Mouse (Mus musculus): ENCODE results near the gene Dlg4. TPM values are rescaled to one million over a fixed set of nuclear protein-coding genes. Genes with fewer than 3 reads are reported as not detected.

The Dlg4 gene
- total and polyA plus RNA-seq, 3 experiments: 6.8 to 15.3 (median 7.3) TPM

DNA sequence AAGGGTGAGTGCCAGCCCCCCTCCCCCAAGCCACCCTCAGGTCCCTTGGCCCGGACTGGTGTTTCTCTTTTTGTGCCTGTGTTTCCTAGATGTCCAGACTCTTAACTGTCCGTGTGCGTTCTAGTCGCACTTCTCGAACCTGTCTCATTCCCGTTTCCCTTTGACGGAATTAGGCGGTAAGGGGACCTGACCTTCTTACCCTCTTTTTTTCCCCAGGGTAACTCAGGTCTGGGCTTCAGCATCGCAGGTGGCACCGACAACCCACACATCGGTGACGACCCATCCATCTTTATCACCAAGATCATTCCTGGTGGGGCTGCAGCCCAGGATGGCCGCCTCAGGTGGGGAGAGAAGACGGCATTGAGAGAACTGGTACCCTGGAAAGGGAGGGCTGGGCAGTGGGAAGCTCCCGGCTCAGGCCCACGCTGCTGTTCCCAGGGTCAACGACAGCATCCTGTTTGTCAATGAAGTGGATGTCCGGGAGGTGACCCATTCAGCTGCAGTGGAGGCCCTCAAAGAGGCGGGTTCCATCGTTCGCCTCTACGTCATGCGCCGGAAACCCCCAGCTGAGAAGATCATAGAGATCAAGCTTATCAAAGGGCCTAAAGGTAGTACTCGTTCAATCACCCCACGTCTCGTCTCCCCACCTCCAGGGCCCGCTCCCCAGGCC lies 14.0 kb downstream of the Dlg4 start:
- Histone ChIP-seq H3K4me3 (replicated peaks in 1 of 3; ENCODE audit: low read depth in 2 of 3, low read length in 2 of 3, poor library complexity in 1 of 3) (peak overlapping the region in 1 of 3 experiments; percentile 56), H3K27me3 (replicated peaks) (peaks cover 3% of the 10 kb centered on the region), H3K79me2 (replicated peaks; ENCODE audit: control insufficient read depth, extremely low read depth, insufficient read depth, poor library complexity, severe bottlenecking) (no peaks in the 10 kb centered on the region), H3K9me3 (replicated peaks; ENCODE audit: low read length) (no peaks in the 10 kb centered on the region), H3K4me2 (ENCODE audit: insufficient read depth, low read depth, poor library complexity, severe bottlenecking) (peak overlapping the region; percentile 53), H3K9ac (ENCODE audit: insufficient read depth, low read depth) (peak overlapping the region; percentile 21; the same call in 1 of the 2 replicates), H3K4me1 (ENCODE audit: control insufficient read depth in 1 of 2, insufficient read depth in 2 of 2) (peaks cover 19 to 32% of the 10 kb centered on the region in 2 experiments), H3K36me3 (replicated peaks in 1 of 2; ENCODE audit: control insufficient read depth in 1 of 2, insufficient read depth in 1 of 2, low read length in 1 of 2) (peaks cover 11 to 24% of the 10 kb centered on the region in 2 experiments), H3K27ac (ENCODE audit: insufficient read depth, low read depth) (no peak overlapping the region)
- dilution Hi-C loops (cut with MboI; ENCODE audit: extremely low pct_ligation_motif_present, extremely low pct_unique_long_range_greater_than_20kb, low sequenced_read_pairs) (no loop called here), in situ Hi-C loops (cut with MboI; ENCODE audit: low pct_ligation_motif_present, low pct_unique_long_range_greater_than_20kb, low sequenced_read_pairs) (no loop called here)
- TF ChIP-seq BHLHE40 (IDR thresholded peaks at IDR 0.05; ENCODE audit: low read depth, low read length): no peak
- TF ChIP-seq IRF4 (IDR thresholded peaks at IDR 0.05; ENCODE audit: low read depth, low read length): no peak
- no peak for TF ChIP-seq CHD2 (IDR thresholded peaks at IDR 0.05; ENCODE audit: low read length)
- no peak for TF ChIP-seq TBP (conservative IDR thresholded peaks at IDR 0.05; ENCODE audit: low read depth, low read length)
- TF ChIP-seq RCOR1 (conservative IDR thresholded peaks at IDR 0.05; ENCODE audit: low read depth, low read length): no peak
- TF ChIP-seq HCFC1 (IDR thresholded peaks at IDR 0.05; ENCODE audit: low read depth, low read length): no peak
- no peak for TF ChIP-seq ELF1 (IDR thresholded peaks at IDR 0.05; ENCODE audit: low read depth, low read length)
- no peak for DNase-seq (ENCODE audit: extremely low read depth)

DNA sequence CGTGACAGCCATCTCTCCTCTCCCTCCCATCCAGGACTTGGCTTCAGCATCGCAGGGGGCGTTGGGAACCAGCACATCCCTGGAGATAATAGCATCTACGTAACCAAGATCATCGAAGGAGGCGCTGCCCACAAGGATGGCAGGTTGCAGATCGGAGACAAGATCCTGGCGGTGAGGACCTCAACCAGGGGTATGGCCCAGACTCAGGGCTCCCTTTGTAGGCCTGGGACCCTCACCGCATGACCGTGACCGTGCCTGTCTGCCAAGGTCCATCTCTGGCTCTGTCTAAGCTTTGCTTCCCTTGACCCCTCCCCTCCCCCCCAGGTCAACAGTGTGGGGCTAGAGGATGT lies 14.6 kb downstream of the Dlg4 start:
- dilution Hi-C loops (cut with MboI; ENCODE audit: extremely low pct_ligation_motif_present, extremely low pct_unique_long_range_greater_than_20kb, low sequenced_read_pairs): no loop called here
- H3K79me2 ChIP-seq (replicated peaks; ENCODE audit: control insufficient read depth, extremely low read depth, insufficient read depth, poor library complexity, severe bottlenecking): no peaks in the 10 kb centered on the region

DNA sequence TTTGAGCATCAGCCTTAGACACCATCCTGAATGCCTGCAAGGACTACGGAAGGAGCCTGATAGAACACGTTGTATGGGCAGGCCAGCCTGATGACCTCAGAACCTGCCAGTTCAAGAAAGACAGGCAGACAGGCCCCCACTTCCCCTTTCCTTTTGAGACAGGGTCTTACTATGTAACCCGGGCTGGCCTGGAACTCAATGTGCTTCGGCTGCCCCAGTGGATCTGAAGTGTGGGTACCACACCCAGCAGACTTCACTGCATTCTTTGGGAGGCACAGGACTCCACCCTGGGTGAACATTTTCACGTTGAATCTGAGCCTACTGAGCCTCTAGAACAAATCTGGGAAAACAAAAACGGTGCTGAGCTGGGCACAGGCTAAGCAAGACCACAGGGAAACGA lies 21.4 kb downstream of the Dlg4 start:
- Histone ChIP-seq H3K4me1 (ENCODE audit: control insufficient read depth in 1 of 2, insufficient read depth in 2 of 2) (peaks cover 10 to 17% of the 10 kb centered on the region in 2 experiments), H3K9ac (ENCODE audit: insufficient read depth, low read depth) (peak overlapping the region; percentile 19; the same call in 1 of the 2 replicates), H3K4me3 (replicated peaks in 1 of 3; ENCODE audit: low read depth in 2 of 3, low read length in 2 of 3, poor library complexity in 1 of 3) (no peak overlapping the region), H3K36me3 (replicated peaks in 1 of 2; ENCODE audit: control insufficient read depth in 1 of 2, insufficient read depth in 1 of 2, low read length in 1 of 2) (peaks cover 0 to 36% of the 10 kb centered on the region in 2 experiments), H3K4me2 (ENCODE audit: insufficient read depth, low read depth, poor library complexity, severe bottlenecking) (peak overlapping the region; percentile 64), H3K27ac (ENCODE audit: insufficient read depth, low read depth) (no peak overlapping the region), H3K27me3 (replicated peaks) (no peaks in the 10 kb centered on the region), H3K9me3 (replicated peaks; ENCODE audit: low read length) (no peaks in the 10 kb centered on the region), H3K79me2 (replicated peaks; ENCODE audit: control insufficient read depth, extremely low read depth, insufficient read depth, poor library complexity, severe bottlenecking) (no peaks in the 10 kb centered on the region)
- in situ Hi-C loops (cut with MboI; ENCODE audit: low pct_ligation_motif_present, low pct_unique_long_range_greater_than_20kb, low sequenced_read_pairs) (no loop called here), dilution Hi-C loops (cut with MboI; ENCODE audit: extremely low pct_ligation_motif_present, extremely low pct_unique_long_range_greater_than_20kb, low sequenced_read_pairs) (no loop called here)
- TF ChIP-seq CHD1 (IDR thresholded peaks at IDR 0.05; ENCODE audit: low read depth, low read length) (no peak), TCF12 (IDR thresholded peaks at IDR 0.05; ENCODE audit: low read depth, low read length) (no peak), E2F4 (IDR thresholded peaks at IDR 0.05; ENCODE audit: insufficient replicate concordance, low read depth, low read length) (no peak), MEF2A (IDR thresholded peaks at IDR 0.05; ENCODE audit: borderline replicate concordance, low read depth, low read length) (0 out of 2 replicates have a peak, but pooled peaks have one; percentile 27), CHD2 (IDR thresholded peaks at IDR 0.05; ENCODE audit: low read length) (no peak), RAD21 (IDR thresholded peaks at IDR 0.05; ENCODE audit: low read depth, low read length) (no peak)
- DNase-seq (ENCODE audit: extremely low read depth): peak; percentile 40

More for the DNA sequence above, 14.6 kb downstream of the Dlg4 start:
- H3K4me3 ChIP-seq (replicated peaks in 1 of 3; ENCODE audit: low read depth in 2 of 3, low read length in 2 of 3, poor library complexity in 1 of 3): no peak overlapping the region
- no peak overlapping the region for H3K4me2 ChIP-seq (ENCODE audit: insufficient read depth, low read depth, poor library complexity, severe bottlenecking)
- TF ChIP-seq MAFK (IDR thresholded peaks at IDR 0.05; ENCODE audit: insufficient replicate concordance, low read length) (no peak), ETS1 (conservative IDR thresholded peaks at IDR 0.05; ENCODE audit: low read depth, low read length) (no peak), PAX5 (IDR thresholded peaks at IDR 0.05; ENCODE audit: low read length) (no peak), KAT2A (IDR thresholded peaks at IDR 0.05; ENCODE audit: insufficient replicate concordance, low read length) (no peak), SIN3A (IDR thresholded peaks at IDR 0.05; ENCODE audit: low read length) (no peak), ZNF384 (IDR thresholded peaks at IDR 0.05; ENCODE audit: low read depth, low read length) (no peak), ZMIZ1 (IDR thresholded peaks at IDR 0.05; ENCODE audit: low read depth, low read length) (no peak), ZKSCAN1 (IDR thresholded peaks at IDR 0.05; ENCODE audit: borderline replicate concordance, low read depth, low read length) (no peak), USF2 (conservative IDR thresholded peaks at IDR 0.05; ENCODE audit: low read depth, low read length) (no peak), CHD1 (IDR thresholded peaks at IDR 0.05; ENCODE audit: low read depth, low read length) (no peak)
- in situ Hi-C loops (cut with MboI; ENCODE audit: low pct_ligation_motif_present, low pct_unique_long_range_greater_than_20kb, low sequenced_read_pairs): no loop called here
- H3K27ac ChIP-seq (ENCODE audit: insufficient read depth, low read depth): no peak overlapping the region
- no peaks in the 10 kb centered on the region for H3K9me3 ChIP-seq (replicated peaks; ENCODE audit: low read length)
- H3K4me1 ChIP-seq (ENCODE audit: control insufficient read depth in 1 of 2, insufficient read depth in 2 of 2): peaks cover 19 to 32% of the 10 kb centered on the region in 2 experiments
- H3K27me3 ChIP-seq (replicated peaks): peaks cover under 1% of the 10 kb centered on the region
- H3K36me3 ChIP-seq (replicated peaks in 1 of 2; ENCODE audit: control insufficient read depth in 1 of 2, insufficient read depth in 1 of 2, low read length in 1 of 2): peaks cover 11 to 24% of the 10 kb centered on the region in 2 experiments
- H3K9ac ChIP-seq (ENCODE audit: insufficient read depth, low read depth): no peak overlapping the region
- no peak for DNase-seq (ENCODE audit: extremely low read depth)

Data from CH12.LX (cell line).